Mouse (Mus musculus) left cerebral cortex, adult 8-10 months (tissue): ENCODE data around the gene Gm14685. TPM values are rescaled to one million over a fixed set of nuclear protein-coding genes. Genes with fewer than 3 reads are reported as not detected.
"Not testable (repeated sequence)": the region's sequence is repeated elsewhere in the genome, so short reads cannot be mapped to it uniquely, and the experiment has no call there.

Source experiments
- DNase-seq, 2 experiments: peaks; one replicate each; pipeline ENCODE4 v3.0.0; 2022; ENCODE audit warnings: low spot score in 2 of 2
- total RNA-seq, 4 experiments: library from RNA; stranded (reverse); gene quantifications; 2 replicates each; pipeline ENCODE4 v1.2.4; 2022

Gm14685 gene
- under 1 TPM in 3 of 4 experiments, not detected in 1; 0.42 to 0.91 (median 0.91) TPM for total RNA-seq

GRCm38 (mm10) chrX:73116747-73117146 is at the start of gene Gm14685:
Gene Gm14685, plus strand, starts transcription at chrX:73117047.
- not testable (repeated sequence) for DNase-seq

GRCm38 (mm10) chrX:73082267-73083055 is 34.4 kb upstream of the Gm14685 start, which contains the start of gene Xlr4a:
Gene Xlr4a, minus strand, starts transcription at chrX:73082478.
- DNase-seq = not testable (repeated sequence)

DNA sequence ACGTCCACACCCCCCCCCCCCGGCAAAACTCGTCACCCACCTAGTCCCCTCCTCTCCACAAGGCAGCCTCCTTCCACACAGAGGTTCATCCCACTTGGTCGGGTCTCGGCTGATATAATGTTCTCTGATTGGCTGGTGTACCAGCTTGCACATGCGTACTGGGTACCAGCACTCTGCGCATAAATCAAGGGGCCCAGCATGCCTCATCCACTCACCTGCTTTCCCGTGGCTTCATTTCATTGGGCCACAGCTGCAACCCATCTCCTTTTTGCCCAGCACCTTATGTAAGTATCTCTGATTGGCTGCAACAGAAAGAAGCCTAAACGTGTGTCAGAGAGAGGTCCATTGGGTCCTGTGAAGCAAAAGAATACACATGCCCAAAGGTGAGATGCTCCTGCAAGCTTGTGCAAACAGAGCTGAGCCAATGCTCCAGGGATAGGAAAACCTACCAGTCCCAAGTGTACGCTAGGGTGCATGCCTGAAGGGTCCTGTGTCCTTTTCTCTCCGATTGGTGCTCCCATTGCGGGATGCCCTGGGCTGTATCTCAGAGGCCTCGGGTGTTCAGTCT is 19.8 kb upstream of the Gm14685 start, which contains the start of gene Xlr3a:
TSS of gene Xlr3a (minus strand) at position 155 of the 568 bp plus-strand sequence.
- DNase-seq = not testable (repeated sequence)

DNA sequence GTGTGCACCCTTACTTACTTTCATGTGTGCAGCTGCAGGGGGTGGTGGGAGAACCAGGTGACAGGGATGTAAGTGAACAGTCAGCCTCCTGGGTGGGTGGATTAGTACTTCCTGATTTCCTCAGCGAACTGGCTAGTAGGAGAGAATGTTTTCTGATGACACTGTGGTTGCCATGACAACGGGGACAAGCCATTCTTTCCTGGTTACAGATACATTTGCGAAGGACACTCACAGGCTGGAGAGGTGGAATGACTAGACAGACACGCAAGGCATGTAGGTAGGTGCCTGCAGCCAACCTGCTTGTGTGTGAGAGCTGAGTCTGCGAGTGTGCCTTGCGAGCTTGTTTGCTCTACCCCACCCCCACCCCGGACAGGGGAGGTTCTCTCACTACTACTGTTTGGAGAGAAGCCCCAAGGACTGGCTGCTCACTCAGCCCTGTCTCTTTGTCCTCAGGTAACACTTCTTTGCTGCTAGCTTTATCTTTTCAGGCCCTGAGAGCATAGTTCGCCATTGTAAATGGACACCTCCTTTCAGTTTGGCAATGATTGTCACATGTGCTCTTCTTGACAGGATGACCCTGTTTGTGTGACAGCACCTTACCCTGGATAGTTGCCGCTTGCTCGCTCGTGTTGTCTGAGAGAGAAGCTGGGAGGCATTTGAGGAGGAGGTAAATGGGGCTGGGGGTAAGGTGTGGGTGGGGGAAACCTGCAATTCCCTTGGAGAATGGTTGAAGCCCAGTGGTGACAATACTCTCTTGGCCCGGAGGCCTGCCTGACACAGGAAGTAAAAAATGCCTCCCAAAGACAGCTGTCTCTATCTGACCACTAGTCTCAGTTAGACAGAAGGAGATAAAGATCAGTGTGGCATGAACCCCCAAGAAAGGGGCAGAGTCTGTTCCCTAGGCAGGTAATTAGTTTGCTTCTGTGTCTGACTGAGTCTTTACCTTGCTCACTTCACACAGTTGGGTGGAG is 6.3 kb downstream of the Gm14685 start:
- not testable (repeated sequence) for DNase-seq

DNA sequence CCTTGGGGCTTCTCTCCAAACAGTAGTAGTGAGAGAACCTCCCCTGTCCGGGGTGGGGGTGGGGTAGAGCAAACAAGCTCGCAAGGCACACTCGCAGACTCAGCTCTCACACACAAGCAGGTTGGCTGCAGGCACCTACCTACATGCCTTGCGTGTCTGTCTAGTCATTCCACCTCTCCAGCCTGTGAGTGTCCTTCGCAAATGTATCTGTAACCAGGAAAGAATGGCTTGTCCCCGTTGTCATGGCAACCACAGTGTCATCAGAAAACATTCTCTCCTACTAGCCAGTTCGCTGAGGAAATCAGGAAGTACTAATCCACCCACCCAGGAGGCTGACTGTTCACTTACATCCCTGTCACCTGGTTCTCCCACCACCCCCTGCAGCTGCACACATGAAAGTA is 26.4 kb downstream of the Gm14685 start:
- not testable (repeated sequence) for DNase-seq

- not testable (repeated sequence) for DNase-seq
Measured at GRCm38 (mm10) chrX:73148496-73148895, 31.6 kb downstream of the Gm14685 start, which contains the start of gene Xlr5b. Gene Xlr5b, plus strand, starts transcription at chrX:73148796.

GRCm38 (mm10) chrX:73149350-73149749 is 32.5 kb downstream of the Gm14685 start, which contains the start of gene DXBay18:
Gene DXBay18, minus strand, starts transcription at chrX:73149450.
- DNase-seq = not testable (repeated sequence)

DNA sequence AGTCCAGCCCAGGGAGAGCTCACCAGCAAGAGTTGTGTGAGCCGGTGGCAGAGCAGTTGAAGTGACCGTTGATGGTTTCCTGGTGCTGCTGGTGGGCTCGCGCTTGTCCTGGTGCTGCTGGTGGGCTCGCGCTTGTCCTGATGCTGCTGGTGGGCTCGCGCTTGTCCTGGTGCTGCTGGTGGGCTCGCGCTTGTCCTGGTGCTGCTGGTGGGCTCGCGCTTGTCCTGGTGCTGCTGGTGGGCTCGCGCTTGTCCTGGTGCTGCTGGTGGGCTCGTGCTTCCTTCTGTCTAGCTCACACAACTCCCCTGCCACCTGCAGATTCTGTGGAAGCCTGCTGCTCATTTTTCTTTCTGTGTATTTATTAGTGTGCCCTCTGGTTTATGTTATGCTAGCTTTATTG is 60.0 kb downstream of the Gm14685 start, which contains the start of gene Spin2d:
TSS of gene Spin2d (minus strand) at position 101 of the 400 bp plus-strand sequence.
- not testable (repeated sequence) for DNase-seq

Other genes with a start within 250 kb of the Gm14685 start
- 10 to 100 TPM; 51.6 to 59.8 (median 55.7) TPM for gene Cetn2, start 198.6 kb upstream of the Gm14685 start, total RNA-seq
- gene Nsdhl, start 198.5 kb upstream of the Gm14685 start, total RNA-seq = 10 to 100 TPM; 24.5 to 31.2 (median 28.4) TPM
- 1 to 10 TPM in 2 of 4 experiments, under 1 TPM in 2; 0.76 to 1.5 (median 1.0) TPM for gene Zfp185, start 129.7 kb upstream of the Gm14685 start, total RNA-seq
- under 1 TPM in 3 of 4 experiments, not detected in 1; 0.23 to 0.33 (median 0.23) TPM for gene Pnma5, start 79.9 kb upstream of the Gm14685 start, total RNA-seq
- 10 to 100 TPM; 15.9 to 21.3 (median 17.6) TPM for gene Pnma3, start 52.3 kb upstream of the Gm14685 start, total RNA-seq
- gene Xlr4a, start 34.6 kb upstream of the Gm14685 start, total RNA-seq = 1 to 10 TPM in 1 of 4 experiments, under 1 TPM in 1, not detected in 2; 0.62 to 3.0 TPM
- 1 to 10 TPM in 3 of 4 experiments, under 1 TPM in 1; 0.65 to 6.2 (median 2.9) TPM for gene Xlr3a, start 20.0 kb upstream of the Gm14685 start, total RNA-seq
- gene Xlr5b, start 31.7 kb downstream of the Gm14685 start, total RNA-seq = not detected
- 1 to 10 TPM in 2 of 4 experiments, under 1 TPM in 2; 0.53 to 1.7 (median 0.81) TPM for gene DXBay18, start 32.4 kb downstream of the Gm14685 start, total RNA-seq
- gene Spin2d, start 59.9 kb downstream of the Gm14685 start, total RNA-seq = not detected
- gene Xlr3b, start 75.2 kb downstream of the Gm14685 start, total RNA-seq = 10 to 100 TPM in 1 of 4 experiments, 1 to 10 TPM in 2, under 1 TPM in 1; 0.65 to 13.8 (median 4.2) TPM
- 1 to 10 TPM in 2 of 4 experiments, not detected in 2; 1.4 to 2.1 TPM for gene Xlr4b, start 97.3 kb downstream of the Gm14685 start, total RNA-seq
- gene F8a, start 111.2 kb downstream of the Gm14685 start, total RNA-seq = 10 to 100 TPM; 13.1 to 16.9 (median 14.0) TPM
- under 1 TPM in 1 of 4 experiments, not detected in 3; 0.43 TPM for gene Xlr4c, start 126.1 kb downstream of the Gm14685 start, total RNA-seq
- gene Xlr3c, start 148.3 kb downstream of the Gm14685 start, total RNA-seq = not detected
- gene Xlr5a, start 175.9 kb downstream of the Gm14685 start, total RNA-seq = under 1 TPM in 1 of 4 experiments, not detected in 3; 0.33 TPM
- not detected for gene Xlr5c, start 175.9 kb downstream of the Gm14685 start, total RNA-seq
- not detected for gene Gm45015, start 219.8 kb downstream of the Gm14685 start, total RNA-seq
- 10 to 100 TPM; 18.0 to 20.4 (median 19.0) TPM for gene Zfp275, start 225.6 kb downstream of the Gm14685 start, total RNA-seq